Mouse (Mus musculus): ENCODE data around the gene U90926. TPM values are rescaled to one million over a fixed set of nuclear protein-coding genes. Genes with fewer than 3 reads are reported as not detected.

Gene U90926
- polyA plus RNA-seq, 1 experiment from 2014 or later = not detected

- Histone ChIP-seq H3K9me3 (replicated peaks; ENCODE audit: control insufficient read depth, low read length) (peaks cover 6% of the 10 kb centered on the region; the same call in 1 of the 2 replicates), H3K9ac (ENCODE audit: low read length) (no peak overlapping the region), H3K36me3 (ENCODE audit: control insufficient read depth, insufficient read depth, low read length) (no peaks in the 10 kb centered on the region), H3K27me3 (ENCODE audit: control insufficient read depth, insufficient read depth, low read length) (no peaks in the 10 kb centered on the region), H3K4me1 (ENCODE audit: control insufficient read depth, insufficient read depth, low read length) (no peaks in the 10 kb centered on the region), H3K4me2 (ENCODE audit: low read depth, low read length) (no peak overlapping the region), H3K4me3 (replicated peaks; ENCODE audit: low read length) (no peak overlapping the region), H3K27ac (ENCODE audit: low read length) (no peak overlapping the region)
- no peak for ATAC-seq (ENCODE audit: insufficient read depth, low FRiP score)
- 94% methylated on average over 2 of the region's 2 CpGs for WGBS
Observed at GRCm38 (mm10) chr5:92244900-92245299, 29.7 kb upstream of the U90926 start.

GRCm38 (mm10) chr5:92240769-92241168, 25.6 kb upstream of the U90926 start:
- ATAC-seq (ENCODE audit: insufficient read depth, low FRiP score) = no peak
- Histone ChIP-seq H3K4me3 (replicated peaks; ENCODE audit: low read length) (no peak overlapping the region), H3K27ac (ENCODE audit: low read length) (no peak overlapping the region), H3K4me1 (ENCODE audit: control insufficient read depth, insufficient read depth, low read length) (0 out of 2 replicates have a peak, but pooled peaks cover under 1% of the 10 kb centered on the region), H3K4me2 (ENCODE audit: low read depth, low read length) (no peak overlapping the region), H3K36me3 (ENCODE audit: control insufficient read depth, insufficient read depth, low read length) (no peaks in the 10 kb centered on the region), H3K9me3 (replicated peaks; ENCODE audit: control insufficient read depth, low read length) (no peaks in the 10 kb centered on the region), H3K9ac (ENCODE audit: low read length) (no peak overlapping the region), H3K27me3 (ENCODE audit: control insufficient read depth, insufficient read depth, low read length) (no peaks in the 10 kb centered on the region)
- 91% methylated on average over 12 of the region's 12 CpGs for WGBS

DNA sequence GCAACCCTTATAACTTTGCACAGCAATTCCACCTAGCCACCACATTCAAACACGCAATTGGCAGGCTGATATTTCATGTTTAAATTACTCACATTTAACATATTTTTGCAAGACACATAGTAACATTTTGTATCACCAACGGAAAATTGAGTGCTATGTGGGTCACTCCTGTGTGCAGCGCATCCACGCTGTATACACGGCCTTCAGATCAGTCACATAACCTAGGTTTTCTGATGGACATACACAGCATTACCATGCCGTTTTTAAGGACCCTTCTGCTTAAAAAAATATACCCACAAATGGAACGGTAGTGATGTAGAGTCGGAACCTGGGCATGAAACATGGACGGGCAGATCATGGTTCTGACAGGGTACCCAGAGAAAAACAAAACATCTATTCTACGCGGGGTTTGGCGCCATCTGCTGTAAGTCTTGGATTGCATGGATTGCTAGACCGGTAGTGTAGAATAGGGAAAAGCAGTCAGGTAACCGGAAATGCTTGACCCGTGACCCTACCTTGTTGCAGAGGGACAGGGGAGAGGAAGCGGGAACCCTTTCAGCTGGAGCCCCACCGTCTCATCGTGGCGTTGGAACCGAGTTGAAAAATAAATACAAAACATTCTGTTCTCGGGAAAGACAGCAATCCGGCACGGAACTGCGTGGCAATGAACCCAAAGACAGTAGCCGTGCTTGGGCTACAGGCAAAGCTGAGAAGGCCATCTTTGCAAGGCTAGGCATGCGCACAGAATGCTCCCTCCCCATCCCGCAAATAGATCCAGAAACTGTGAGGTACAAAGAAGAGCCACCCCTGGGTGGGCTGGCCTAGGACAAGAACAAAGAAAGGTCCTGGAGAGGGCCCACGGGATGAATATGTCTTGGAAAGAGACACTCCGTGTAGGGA, 24.4 kb upstream of the U90926 start:
- 43% methylated on average over 29 of the region's 29 CpGs for WGBS
- H3K27me3 ChIP-seq (ENCODE audit: control insufficient read depth, insufficient read depth, low read length) = no peaks in the 10 kb centered on the region
- no peaks in the 10 kb centered on the region for H3K36me3 ChIP-seq (ENCODE audit: control insufficient read depth, insufficient read depth, low read length)
- H3K4me2 ChIP-seq (ENCODE audit: low read depth, low read length) = no peak overlapping the region
- H3K9ac ChIP-seq (ENCODE audit: low read length) = no peak overlapping the region
- H3K4me3 ChIP-seq (replicated peaks; ENCODE audit: low read length) = no peak overlapping the region
- H3K27ac ChIP-seq (ENCODE audit: low read length) = no peak overlapping the region
- no peak for ATAC-seq (ENCODE audit: insufficient read depth, low FRiP score)
- no peaks in the 10 kb centered on the region for H3K9me3 ChIP-seq (replicated peaks; ENCODE audit: control insufficient read depth, low read length)
- 0 out of 2 replicates have a peak, but pooled peaks cover 11% of the 10 kb centered on the region for H3K4me1 ChIP-seq (ENCODE audit: control insufficient read depth, insufficient read depth, low read length)

- peak overlapping the region; percentile 29; the same call in 1 of the 2 replicates for H3K4me2 ChIP-seq (ENCODE audit: low read depth, low read length)
- no peaks in the 10 kb centered on the region for H3K9me3 ChIP-seq (replicated peaks; ENCODE audit: control insufficient read depth, low read length)
- 0 out of 2 replicates have a peak, but pooled peaks cover 11% of the 10 kb centered on the region for H3K4me1 ChIP-seq (ENCODE audit: control insufficient read depth, insufficient read depth, low read length)
- 18% methylated on average over 5 of the region's 5 CpGs for WGBS
- H3K27ac ChIP-seq (ENCODE audit: low read length) = peak overlapping the region; percentile 64
- ATAC-seq (ENCODE audit: insufficient read depth, low FRiP score) = peak; percentile 68; the same call in 1 of the 2 replicates
- H3K9ac ChIP-seq (ENCODE audit: low read length) = peak overlapping the region; percentile 41; the same call in 1 of the 2 replicates
- no peaks in the 10 kb centered on the region for H3K36me3 ChIP-seq (ENCODE audit: control insufficient read depth, insufficient read depth, low read length)
- H3K4me3 ChIP-seq (replicated peaks; ENCODE audit: low read length) = peak overlapping the region; percentile 8; the same call in 1 of the 2 replicates
- no peaks in the 10 kb centered on the region for H3K27me3 ChIP-seq (ENCODE audit: control insufficient read depth, insufficient read depth, low read length)
Observed at GRCm38 (mm10) chr5:92234939-92235557, 19.8 kb upstream of the U90926 start.

DNA sequence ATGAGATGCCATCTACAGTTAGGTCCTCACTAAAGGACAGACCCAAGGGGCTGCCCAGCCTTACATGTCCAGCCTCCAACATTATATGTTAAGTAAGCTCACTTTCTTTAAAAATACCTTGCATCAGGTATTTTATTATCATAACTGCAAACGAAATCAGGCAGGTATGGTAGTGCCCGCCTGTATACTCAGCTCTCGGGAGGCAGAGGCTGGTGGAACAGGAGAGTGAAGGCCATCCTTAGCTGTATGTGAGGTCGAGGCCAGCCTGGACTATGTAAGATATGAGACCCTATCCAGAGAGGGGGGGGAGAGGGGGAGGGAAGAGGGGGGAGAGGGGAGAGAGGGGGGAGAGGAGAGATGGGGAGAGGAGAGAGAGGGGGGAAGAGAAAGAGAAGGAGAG, 18.2 kb upstream of the U90926 start:
- Histone ChIP-seq H3K27me3 (ENCODE audit: control insufficient read depth, insufficient read depth, low read length) (no peaks in the 10 kb centered on the region), H3K4me3 (replicated peaks; ENCODE audit: low read length) (no peak overlapping the region), H3K4me2 (ENCODE audit: low read depth, low read length) (no peak overlapping the region), H3K36me3 (ENCODE audit: control insufficient read depth, insufficient read depth, low read length) (no peaks in the 10 kb centered on the region), H3K9me3 (replicated peaks; ENCODE audit: control insufficient read depth, low read length) (no peaks in the 10 kb centered on the region), H3K4me1 (ENCODE audit: control insufficient read depth, insufficient read depth, low read length) (0 out of 2 replicates have a peak, but pooled peaks cover 11% of the 10 kb centered on the region), H3K27ac (ENCODE audit: low read length) (no peak overlapping the region), H3K9ac (ENCODE audit: low read length) (no peak overlapping the region)
- no peak for ATAC-seq (ENCODE audit: insufficient read depth, low FRiP score)
- 75% methylated on average over 4 of the region's 4 CpGs for WGBS

DNA sequence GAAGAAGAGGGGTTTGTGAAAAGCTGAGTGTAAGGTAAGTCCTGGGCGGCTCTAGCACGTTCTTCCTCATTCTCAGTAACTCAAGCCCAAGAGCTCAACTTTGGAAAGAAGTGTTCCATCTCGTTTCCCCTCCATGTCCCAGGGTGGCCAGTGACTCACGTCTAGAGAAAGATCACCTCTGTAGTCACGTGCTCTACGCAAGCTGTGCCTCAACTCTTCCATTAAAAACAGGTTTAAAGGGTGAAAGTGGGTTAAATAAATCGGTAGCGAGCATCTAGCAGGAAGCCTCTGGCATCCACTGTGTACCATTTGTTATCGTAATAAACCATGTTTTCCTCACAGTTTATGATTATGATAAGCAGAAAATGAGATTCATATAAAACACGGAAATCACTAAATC, 16.6 kb upstream of the U90926 start:
- no peaks in the 10 kb centered on the region for H3K27me3 ChIP-seq (ENCODE audit: control insufficient read depth, insufficient read depth, low read length)
- no peak for ATAC-seq (ENCODE audit: insufficient read depth, low FRiP score)

DNA sequence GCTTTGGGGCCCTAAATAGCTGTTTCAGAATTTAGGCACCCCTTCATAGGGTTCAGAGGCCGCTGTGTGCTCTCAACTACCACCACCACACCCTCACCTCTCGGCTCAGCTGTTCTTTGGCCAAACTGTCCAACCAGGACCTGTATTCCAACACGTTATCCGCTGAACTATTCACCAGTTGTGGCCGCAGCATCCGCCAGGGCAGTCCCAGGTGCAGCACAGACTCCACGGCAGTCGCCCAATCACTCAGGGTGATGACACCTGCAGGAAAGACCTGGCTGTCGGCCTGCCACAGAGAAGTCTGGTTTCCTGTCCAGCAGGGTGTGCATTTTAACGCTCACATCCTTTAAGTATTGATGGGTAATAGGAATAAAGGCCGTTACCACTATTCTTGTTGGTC, 15.1 kb upstream of the U90926 start:
- Histone ChIP-seq H3K27me3 (ENCODE audit: control insufficient read depth, insufficient read depth, low read length) (no peaks in the 10 kb centered on the region), H3K4me2 (ENCODE audit: low read depth, low read length) (no peak overlapping the region), H3K9me3 (replicated peaks; ENCODE audit: control insufficient read depth, low read length) (no peaks in the 10 kb centered on the region), H3K27ac (ENCODE audit: low read length) (no peak overlapping the region), H3K9ac (ENCODE audit: low read length) (no peak overlapping the region), H3K4me3 (replicated peaks; ENCODE audit: low read length) (no peak overlapping the region), H3K36me3 (ENCODE audit: control insufficient read depth, insufficient read depth, low read length) (no peaks in the 10 kb centered on the region), H3K4me1 (ENCODE audit: control insufficient read depth, insufficient read depth, low read length) (0 out of 2 replicates have a peak, but pooled peaks cover 6% of the 10 kb centered on the region)
- ATAC-seq (ENCODE audit: insufficient read depth, low FRiP score) = no peak
- 74% methylated on average over 11 of the region's 11 CpGs for WGBS

More for the DNA sequence above, 16.6 kb upstream of the U90926 start:
- H3K4me2 ChIP-seq (ENCODE audit: low read depth, low read length) = no peak overlapping the region
- no peak overlapping the region for H3K4me3 ChIP-seq (replicated peaks; ENCODE audit: low read length)
- H3K36me3 ChIP-seq (ENCODE audit: control insufficient read depth, insufficient read depth, low read length) = no peaks in the 10 kb centered on the region
- 0 out of 2 replicates have a peak, but pooled peaks cover 11% of the 10 kb centered on the region for H3K4me1 ChIP-seq (ENCODE audit: control insufficient read depth, insufficient read depth, low read length)
- no peak overlapping the region for H3K9ac ChIP-seq (ENCODE audit: low read length)
- H3K9me3 ChIP-seq (replicated peaks; ENCODE audit: control insufficient read depth, low read length) = no peaks in the 10 kb centered on the region
- whole genome bisulfite sequencing = 77% methylated on average over 10 of the region's 10 CpGs
- no peak overlapping the region for H3K27ac ChIP-seq (ENCODE audit: low read length)

- 84% methylated on average over 3 of the region's 3 CpGs for WGBS
- no peaks in the 10 kb centered on the region for H3K36me3 ChIP-seq (ENCODE audit: control insufficient read depth, insufficient read depth, low read length)
- no peak for ATAC-seq (ENCODE audit: insufficient read depth, low FRiP score)
Observed at GRCm38 (mm10) chr5:92229514-92229913, 14.3 kb upstream of the U90926 start.

DNA sequence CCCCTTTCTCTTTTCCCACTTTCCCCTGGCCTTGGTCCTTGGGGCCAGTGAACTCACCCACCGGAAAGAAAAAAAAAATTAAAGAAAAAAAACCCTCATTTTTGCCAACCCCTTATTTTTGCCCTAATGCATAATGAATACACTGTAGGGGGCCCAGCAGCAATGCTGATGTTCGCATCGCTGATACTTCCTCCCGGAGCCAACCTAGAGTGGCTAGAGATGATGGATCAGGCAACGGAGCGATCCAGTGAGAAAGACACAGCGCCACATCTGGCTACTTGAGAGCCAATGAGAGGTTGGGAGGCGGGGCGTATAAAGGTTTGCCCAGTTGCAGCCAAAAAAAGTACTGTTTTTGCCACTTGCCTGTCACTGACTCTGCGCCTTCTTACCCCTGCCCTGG, 13.6 kb upstream of the U90926 start:
- WGBS = 41% methylated on average over 10 of the region's 10 CpGs
- Histone ChIP-seq H3K4me2 (ENCODE audit: low read depth, low read length) (no peak overlapping the region), H3K9me3 (replicated peaks; ENCODE audit: control insufficient read depth, low read length) (no peaks in the 10 kb centered on the region), H3K27ac (ENCODE audit: low read length) (no peak overlapping the region), H3K36me3 (ENCODE audit: control insufficient read depth, insufficient read depth, low read length) (no peaks in the 10 kb centered on the region), H3K9ac (ENCODE audit: low read length) (no peak overlapping the region), H3K4me1 (ENCODE audit: control insufficient read depth, insufficient read depth, low read length) (no peaks in the 10 kb centered on the region), H3K27me3 (ENCODE audit: control insufficient read depth, insufficient read depth, low read length) (no peaks in the 10 kb centered on the region), H3K4me3 (replicated peaks; ENCODE audit: low read length) (no peak overlapping the region)
- ATAC-seq (ENCODE audit: insufficient read depth, low FRiP score) = no peak

More at GRCm38 (mm10) chr5:92229514-92229913, 14.3 kb upstream of the U90926 start:
- H3K4me3 ChIP-seq (replicated peaks; ENCODE audit: low read length) = no peak overlapping the region
- H3K9me3 ChIP-seq (replicated peaks; ENCODE audit: control insufficient read depth, low read length) = no peaks in the 10 kb centered on the region
- H3K4me1 ChIP-seq (ENCODE audit: control insufficient read depth, insufficient read depth, low read length) = no peaks in the 10 kb centered on the region
- no peak overlapping the region for H3K27ac ChIP-seq (ENCODE audit: low read length)
- H3K27me3 ChIP-seq (ENCODE audit: control insufficient read depth, insufficient read depth, low read length) = no peaks in the 10 kb centered on the region
- no peak overlapping the region for H3K9ac ChIP-seq (ENCODE audit: low read length)
- H3K4me2 ChIP-seq (ENCODE audit: low read depth, low read length) = no peak overlapping the region

All from stomach, embryonic 16.5 days (tissue).